Mouse (Mus musculus): ENCODE measurements around the gene Gpx5.
"Not testable (repeated sequence)": the region's sequence is repeated elsewhere in the genome, so short reads cannot be mapped to it uniquely, and the experiment has no call there.

Gene Gpx5

DNA sequence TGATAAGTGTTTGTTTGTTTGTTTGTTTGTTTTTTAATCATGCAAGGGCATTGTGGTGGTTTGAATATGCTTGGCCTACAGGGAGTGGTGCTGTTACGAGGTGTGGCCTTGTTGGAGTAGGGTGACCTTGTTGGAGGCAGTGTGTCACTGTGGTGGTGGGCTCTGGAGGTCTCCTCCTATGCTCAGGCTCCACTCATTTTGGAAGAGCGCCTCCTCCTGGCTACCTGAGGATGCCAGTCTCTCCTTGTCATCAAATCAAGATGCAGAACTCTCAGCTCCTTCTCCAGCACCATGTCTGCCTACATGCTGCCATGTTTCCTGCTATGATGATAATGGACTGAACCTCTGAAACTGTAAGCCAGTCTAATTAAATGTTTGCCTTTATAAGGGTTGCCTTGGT is 26.8 kb downstream of the Gpx5 start:
- DNase-seq (ENCODE audit: low spot score): no peak

DNA sequence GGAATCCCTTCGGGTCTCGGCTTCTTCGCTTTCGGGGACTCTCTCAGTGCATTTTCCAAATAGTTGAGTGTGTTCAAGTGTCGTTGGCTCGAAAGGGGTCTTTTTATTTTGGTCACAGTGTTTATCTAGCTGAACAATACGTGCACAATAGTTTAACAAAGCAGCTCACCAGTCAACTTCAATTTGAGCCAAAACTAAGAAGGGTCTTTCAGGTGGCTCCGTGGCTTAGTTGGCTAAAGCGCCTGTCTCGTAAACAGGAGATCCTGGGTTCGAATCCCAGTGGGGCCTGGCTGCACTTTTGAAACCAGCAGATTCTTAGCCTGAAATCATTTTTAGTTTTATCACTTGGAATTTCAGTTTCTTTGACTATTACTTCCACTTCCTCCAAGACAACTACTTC is 28.2 kb downstream of the Gpx5 start:
- DNase-seq (ENCODE audit: low spot score): no peak

DNA sequence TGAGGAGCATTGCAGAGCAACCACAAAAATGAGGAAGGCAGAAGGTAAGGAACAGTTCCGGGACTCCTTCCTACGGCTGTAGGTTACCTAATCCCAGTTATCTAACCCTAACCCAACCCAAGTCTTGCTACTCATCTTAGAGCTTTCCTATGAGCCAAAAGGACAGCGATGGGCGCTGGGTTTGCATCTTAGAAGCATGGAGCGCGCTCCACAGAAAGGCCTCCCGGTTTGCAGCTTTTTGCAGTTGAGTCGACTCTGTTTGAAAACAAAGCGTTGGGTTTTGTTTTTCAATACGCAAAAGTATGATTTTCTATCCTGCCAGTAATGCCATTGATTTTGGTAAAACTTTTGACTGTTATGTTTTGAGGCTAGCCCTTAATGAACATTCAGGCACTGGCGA is 28.6 kb downstream of the Gpx5 start:
- no peak for DNase-seq (ENCODE audit: low spot score)

DNA sequence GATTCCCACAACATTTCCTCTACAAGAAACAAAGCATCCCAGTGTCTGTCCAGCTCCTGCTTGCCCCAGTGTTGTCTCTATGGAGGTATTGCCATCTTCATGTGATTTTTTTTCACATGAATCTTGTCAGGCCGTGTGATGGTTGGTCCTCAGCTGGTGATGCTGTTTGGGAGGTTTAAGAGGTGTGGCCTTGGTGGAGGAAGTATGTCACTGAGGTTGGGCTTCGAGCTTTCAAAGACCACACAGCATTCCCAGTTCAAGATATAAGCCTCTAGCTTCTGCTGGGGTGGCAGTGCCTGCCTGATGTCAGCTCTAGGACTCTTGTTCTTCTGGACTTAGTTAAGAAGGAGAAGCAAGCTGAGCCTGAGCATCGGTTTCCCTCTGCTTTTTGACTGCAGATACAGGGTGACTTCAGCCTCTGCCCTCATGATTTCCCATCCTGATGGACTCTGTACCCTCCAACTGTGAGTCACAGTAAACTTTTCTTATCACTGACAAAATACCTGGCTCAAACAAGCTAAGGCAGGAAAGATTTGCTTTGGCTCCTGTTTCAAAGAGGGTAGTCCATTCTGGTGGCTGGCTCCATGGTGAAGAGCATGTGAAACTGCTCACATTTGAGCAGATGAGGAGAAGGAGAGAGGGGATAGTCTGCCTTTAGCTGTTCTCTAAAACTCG is 29.6 kb downstream of the Gpx5 start:
- no peak for DNase-seq (ENCODE audit: low spot score)

DNA sequence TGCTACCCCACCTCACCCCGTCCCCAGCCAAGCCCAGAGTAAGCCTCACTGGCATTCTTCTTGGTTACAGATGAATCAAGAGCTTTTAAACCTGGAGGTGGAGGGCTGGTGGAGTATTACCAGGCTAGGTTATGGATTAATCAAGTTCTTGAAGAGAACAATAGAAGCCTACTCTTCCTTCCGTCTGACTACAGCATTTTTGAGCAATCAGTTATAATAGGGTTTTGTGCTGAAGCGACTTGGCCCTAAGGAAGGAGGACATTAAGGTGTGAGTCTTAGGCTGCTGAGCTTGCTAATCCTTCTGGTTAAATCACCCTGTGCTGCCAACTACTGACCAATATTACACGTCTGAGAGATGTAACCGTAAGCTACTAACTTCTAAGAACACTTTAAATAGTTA is 32.2 kb downstream of the Gpx5 start:
- no peak for DNase-seq (ENCODE audit: low spot score)

DNA sequence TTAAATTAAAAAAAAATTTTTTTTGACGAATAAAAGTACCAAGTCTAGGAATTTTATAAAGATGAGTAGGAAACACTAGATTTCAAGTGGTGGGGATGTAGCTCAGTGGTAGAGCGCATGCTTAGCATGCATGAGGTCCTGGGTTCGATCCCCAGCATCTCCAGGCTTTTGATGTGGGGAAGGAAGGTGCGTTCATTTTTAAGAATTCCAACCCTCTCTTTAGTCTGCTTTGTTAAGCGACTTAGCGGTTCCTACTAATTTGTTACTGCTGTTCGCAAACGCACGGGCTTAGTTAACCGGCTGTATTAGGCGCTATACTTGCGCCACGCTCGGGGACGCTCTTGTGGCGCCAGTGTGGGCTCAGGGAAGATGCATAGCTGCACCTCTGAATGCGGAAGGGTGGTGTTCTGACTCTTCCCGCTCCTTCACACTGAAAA is 32.8 kb downstream of the Gpx5 start:
- DNase-seq (ENCODE audit: low spot score): no peak

DNA sequence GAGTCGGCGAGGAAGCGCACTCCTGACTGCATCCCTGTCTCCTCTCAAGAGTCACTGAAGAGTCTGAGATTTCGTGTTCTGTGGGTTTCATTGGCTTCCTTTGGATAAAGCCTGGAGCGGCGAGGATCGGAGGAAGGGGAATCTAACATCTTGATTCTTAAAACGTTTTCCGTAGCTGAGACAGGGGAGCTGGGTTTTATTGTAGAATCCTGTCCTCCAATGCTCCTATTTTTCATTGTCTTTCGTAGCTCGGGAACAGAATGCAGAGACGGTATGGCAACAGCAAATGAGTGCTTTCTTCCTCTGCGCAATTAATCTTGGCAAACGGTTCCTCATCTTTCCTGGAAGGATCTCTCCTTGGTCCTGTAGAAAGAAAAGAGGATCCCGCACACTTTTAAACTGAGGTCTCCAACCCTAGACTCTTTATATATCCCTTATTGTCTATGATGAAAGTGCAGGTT is 33.3 kb downstream of the Gpx5 start:
- no peak for DNase-seq (ENCODE audit: low spot score)

DNA sequence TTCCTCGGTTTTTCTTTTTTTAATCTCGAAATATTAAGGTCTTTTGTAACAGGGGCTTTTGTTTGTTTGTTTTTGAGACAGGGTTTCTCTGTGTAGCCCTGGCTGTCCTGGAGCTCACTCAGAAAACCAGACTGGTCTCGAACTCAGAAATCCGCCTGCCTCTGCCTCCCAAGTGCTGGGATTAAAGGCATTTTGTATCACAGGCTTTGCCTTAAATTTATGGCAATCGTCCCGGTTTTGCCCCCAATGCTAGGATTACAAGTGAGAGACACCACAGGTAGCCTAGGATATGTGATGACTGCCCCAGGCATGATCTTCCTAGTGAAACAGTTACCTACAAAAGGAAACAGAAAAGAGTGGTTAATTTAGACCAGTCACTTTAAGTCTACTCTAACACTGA is 34.0 kb downstream of the Gpx5 start:
- DNase-seq (ENCODE audit: low spot score): no peak

DNA sequence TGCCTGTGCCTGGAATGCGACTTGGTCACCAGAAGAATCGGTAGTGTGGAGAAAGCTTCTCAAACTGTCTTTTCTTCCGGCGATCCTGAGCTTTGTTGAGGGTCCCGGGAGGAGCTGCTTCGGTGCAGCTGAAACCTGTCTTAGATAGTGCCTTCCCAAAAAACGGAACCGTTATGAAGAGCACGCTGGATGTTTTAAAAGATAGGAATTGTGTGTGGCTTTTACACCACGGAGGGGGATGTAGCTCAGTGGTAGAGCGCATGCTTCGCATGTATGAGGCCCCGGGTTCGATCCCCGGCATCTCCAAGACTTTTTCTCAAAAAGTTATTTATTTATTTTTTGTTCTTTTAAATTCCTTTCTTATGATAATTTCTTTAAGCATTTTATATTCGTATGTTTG is 38.5 kb downstream of the Gpx5 start:
- DNase-seq (ENCODE audit: low spot score): no peak

DNA sequence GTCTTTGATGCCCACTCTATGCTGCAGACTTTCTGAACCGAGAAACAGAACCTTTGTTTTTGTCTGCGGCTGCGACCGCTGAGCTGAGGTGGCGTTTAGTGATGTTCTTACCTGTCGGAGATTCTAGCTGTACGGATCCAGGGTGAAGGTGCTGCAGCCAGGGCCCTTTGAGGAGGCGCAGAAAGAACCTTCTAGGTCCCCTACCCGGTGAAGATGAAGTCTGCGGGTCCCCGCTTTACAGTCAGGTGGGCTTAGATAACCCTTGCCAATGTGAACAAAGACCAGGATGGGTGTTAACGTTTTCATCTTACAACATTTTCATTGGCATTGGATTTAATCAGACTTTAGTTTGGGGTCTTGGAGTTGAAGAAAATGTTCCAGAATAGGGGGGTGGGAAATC is 39.0 kb downstream of the Gpx5 start:
- no peak for DNase-seq (ENCODE audit: low spot score)

DNA sequence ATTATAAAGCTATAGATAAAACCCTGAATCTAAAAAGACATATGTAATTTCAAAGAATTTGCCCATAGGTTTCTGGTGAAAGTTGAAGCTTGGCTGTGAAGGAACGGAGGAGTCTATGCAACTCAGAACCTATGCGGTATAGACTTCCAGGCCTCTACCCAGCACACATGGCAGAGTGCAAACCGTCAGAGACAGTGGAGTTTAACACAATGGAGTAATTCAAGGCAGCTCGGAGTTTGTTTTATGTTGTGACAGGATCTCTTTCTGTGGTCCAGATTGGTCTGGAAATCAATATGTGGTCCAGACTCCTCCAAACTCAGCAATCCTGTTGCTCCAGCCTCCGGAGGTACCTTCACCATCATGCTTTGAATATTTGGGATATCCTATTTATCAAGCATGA is 39.5 kb downstream of the Gpx5 start:
- no peak for DNase-seq (ENCODE audit: low spot score)

DNA sequence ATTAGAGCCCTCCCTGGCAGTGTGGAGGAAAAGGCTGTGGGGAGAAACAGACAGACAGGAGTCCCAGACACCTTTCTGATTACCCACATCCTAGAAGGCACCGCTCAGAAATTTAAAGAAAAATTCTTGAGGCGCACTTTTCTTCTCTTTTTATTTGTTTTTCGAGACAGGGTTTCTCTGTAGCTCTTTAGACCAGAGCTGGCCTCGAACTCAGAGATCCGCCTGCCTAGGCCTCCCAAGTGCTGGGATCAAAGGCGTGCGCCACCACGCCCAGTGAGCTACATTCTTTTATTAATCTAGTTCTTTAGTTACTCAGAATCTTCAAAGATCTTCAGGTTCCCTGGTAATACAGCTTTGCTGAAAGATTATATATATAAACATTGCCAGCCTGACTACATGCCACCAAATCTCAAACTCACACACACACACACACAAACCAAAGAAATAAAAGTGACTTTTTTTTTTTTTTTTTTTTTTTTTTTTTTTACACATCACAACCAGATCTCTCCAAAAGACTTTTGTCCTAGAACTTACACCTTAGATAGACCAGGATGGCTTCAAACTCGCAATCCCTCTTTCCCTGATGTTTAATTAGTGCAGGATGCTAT is 42.4 kb downstream of the Gpx5 start:
- DNase-seq (ENCODE audit: low spot score): no peak

DNA sequence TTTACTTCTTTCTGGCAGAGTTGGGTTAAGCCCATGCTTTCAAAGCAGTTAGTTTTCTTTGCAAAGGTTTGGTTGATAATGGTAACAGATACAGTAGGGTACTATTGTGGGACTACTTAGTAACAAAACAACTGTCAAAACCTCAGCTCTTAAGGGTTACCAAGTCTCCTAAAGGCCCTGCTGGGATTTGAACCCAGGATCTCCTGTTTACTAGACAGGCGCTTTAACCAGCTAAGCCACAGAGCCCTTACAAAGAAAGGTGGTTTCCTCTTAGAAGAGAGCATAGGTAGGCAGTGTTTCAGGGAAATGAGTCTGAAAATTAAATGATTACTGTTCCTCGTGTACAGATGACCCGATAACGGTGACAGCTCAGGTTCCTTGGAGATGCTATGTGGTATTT is 43.5 kb downstream of the Gpx5 start:
- DNase-seq (ENCODE audit: low spot score): no peak

DNA sequence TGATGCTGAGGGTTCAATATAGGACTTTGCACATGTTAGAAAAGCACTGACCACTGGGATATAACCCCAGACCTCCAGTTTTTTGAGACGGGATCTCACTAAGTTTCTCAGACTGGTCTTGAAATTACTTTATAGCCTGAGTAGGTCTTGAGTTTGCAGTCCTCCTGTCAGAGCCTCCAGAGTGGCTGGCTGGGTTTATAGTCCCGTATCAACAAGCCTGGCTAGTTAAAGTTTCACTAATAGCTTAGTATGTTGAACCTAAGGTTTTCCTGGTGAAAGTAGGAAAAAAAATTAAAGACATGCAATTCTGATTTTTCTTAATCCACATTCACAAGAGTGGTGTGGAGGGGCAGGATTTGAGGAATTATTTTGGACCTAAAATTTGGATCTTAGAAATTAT is 46.3 kb downstream of the Gpx5 start:
- no peak for DNase-seq (ENCODE audit: low spot score)

DNA sequence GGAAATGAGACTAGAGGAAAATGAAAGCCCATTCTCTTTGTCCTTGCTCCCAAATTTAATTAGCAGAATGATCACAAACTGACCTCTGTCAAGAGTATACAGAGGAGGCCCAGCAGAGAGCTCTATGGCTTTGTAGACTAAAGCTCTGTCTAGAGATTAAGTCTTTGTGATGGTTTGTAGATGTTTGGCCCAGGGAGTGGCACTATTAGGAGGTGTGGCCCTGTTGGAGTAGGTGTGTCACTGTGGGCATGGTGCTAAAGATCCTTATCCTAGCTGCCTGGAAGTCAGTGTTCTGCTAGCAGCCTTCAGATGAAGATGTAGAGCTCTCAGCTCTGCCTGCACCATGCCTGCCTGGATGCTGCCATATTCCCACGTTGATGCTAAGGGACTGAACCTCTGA is 47.6 kb downstream of the Gpx5 start:
- not testable (repeated sequence) for DNase-seq (ENCODE audit: low spot score)

DNA sequence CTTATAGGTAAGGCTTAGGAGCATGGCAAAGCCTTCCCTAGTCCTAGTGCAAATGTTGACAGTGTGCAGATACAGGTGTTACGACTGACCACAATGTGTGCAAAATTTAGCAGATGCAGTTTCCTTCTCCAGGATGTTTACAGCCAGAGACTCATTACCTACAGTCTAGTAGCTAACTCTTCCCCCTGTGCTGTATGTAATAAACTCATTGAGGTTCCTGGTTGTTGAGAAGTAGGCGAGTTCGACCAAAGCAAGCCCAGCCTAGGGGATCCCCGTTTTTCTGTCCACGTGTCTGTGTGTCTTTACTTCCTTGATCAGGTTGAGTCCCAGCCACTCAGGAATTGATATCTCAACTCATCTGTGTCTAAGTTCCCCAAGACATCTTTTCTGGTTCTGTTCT is 48.4 kb downstream of the Gpx5 start:
- no peak for DNase-seq (ENCODE audit: low spot score)

DNA sequence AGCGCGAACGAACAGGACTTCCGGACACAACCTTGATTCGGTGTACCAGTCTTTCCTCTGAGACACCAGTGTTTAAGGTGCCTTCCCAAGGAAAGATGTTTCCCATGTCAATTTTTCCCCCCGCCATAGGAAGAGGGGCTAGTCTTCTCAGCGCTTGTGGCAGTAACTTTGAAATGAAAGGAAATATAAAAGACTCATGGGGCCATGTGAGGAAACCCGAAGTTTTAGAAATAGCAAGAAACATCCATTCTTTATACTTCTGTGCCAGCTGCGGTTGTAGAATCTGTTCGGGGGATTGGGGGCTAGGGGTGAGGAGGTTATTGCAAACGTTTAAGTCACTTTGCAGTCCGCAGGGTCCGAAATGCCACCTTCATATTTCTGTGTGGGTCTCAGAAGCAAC is 49.3 kb downstream of the Gpx5 start:
- no peak for DNase-seq (ENCODE audit: low spot score)

DNA sequence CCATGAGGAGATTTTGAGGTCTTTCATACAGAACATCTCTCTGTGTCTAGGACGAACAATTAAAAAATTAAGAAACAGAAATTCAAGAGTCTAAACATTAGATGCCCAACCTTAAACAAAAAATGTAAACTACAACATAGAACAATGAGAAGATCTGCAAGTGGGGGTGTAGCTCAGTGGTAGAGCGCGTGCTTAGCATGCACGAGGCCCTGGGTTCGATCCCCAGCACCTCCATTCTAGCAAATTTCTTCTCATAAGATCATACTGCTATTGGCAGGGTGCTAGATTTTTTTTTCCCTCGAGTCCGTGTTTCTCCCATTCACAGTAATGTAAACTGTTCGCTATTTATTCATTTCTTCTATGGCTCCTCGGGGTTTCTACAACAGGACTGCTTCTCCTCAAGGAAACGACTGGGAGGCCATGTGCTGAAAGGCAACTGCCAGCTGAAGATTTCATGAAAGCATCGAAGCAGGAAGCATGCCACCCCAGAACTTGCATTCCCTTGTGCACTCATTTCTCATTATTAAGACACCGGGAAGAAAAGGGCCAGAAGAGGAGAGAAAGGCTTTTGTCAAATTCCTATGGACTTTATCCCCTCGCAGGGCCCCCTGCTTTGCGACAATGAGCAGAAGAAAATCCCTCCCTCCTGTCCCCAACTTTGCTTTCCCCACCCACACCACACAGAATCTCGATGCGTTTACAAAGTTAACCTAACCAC is 50.0 kb downstream of the Gpx5 start:
- no peak for DNase-seq (ENCODE audit: low spot score)

DNA sequence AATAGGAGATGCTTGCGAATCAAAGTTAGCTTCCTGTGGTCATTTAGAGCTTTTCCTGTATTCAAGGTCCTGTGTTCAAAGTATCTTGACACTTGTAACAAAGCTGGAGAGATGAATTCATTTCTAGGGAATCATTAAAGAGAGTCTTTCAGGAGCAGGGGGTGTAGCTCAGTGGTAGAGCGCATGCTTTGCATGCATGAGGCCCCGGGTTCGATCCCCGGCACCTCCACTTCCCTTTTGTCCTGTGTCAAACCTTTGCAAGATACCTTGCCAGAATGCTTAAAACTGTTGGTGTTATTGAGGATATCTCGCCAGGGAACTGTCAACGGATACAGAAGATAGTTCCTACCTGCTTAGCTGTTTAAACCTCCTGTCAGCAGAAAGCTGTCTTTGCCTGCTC is 51.7 kb downstream of the Gpx5 start:
- DNase-seq (ENCODE audit: low spot score): no peak

DNA sequence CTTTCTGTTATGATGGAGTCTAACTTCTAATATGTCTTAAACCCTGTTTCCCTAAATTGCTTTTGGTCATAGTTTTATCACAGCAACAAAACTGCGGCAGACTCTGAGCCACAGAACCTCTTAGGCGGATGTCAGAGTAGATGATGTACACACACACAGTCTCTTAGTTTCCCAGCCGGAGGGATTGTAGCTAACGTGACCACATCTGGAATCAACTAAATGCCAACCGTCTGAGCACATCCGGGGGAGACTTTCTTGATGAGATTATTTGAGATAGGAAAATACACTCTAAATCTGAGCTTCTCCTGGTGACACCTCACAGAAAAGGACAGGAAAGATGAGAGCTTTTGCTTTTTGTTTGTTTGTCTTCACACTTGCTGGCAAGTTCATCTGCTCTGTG is 55.4 kb downstream of the Gpx5 start:
- DNase-seq (ENCODE audit: low spot score): no peak

DNA sequence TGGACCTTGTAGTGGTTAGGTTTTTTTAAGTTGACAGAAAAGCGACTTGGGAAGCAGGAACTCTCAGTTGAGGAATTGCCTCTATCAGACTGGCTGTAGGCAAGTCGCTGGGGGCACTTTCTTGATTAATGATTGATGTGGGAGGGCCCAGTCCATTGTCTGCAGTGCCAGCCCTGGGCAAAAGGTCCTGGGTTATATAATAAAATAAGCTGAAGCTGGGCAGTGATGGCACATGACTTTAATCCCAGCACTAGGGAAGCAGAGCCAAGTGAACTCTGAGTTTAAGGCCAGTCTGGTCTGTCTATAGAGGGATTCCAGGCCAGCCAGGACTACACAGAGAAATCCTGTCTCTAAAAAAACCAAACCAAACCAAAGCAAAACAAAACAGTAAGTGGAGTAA is 55.8 kb downstream of the Gpx5 start:
- DNase-seq (ENCODE audit: low spot score): no peak

All from ovary, adult 18-20 months (tissue).